Mouse (Mus musculus) forebrain, embryonic 11.5 days (tissue): ENCODE measurements around the gene Clstn2. TPM values are rescaled to one million over a fixed set of nuclear protein-coding genes. Genes with fewer than 3 reads are reported as not detected.

ENCODE experiments used
- ATAC-seq: fragments of 200-750 bp; cut with Nextera tagmentation; replicated peaks from 2 replicates; pipeline ENCODE4 v1.8.0; 2017; ENCODE audit warnings: moderate TSS enrichment; ENCODE audit not compliant: low FRiP score
- DNase-seq: peaks from one replicate; pipeline ENCODE4 v3.0.0-alpha.2; 2017; ENCODE audit warnings: low spot score
- H3K27ac ChIP-seq: fragments of 300-500 bp; sonication (generic); 2 replicates; pipeline ENCODE4 v1.5.1; 2014; ENCODE audit warnings: low read depth, low read length
- H3K27me3 ChIP-seq: fragments of 300-500 bp; sonication (generic); 2 replicates; pipeline ENCODE4 v1.6.1; 2014; ENCODE audit warnings: mild to moderate bottlenecking, low read length, mixed read lengths; ENCODE audit not compliant: control insufficient read depth, insufficient read depth
- H3K36me3 ChIP-seq: fragments of 300-500 bp; sonication (generic); 2 replicates; pipeline ENCODE4 v1.6.1; 2014; ENCODE audit warnings: mild to moderate bottlenecking, low read length, moderate library complexity, mixed read lengths; ENCODE audit not compliant: control insufficient read depth, insufficient read depth
- H3K4me1 ChIP-seq: fragments of 300-500 bp; sonication (generic); replicated peaks from 2 replicates; pipeline ENCODE4 v1.6.1; 2014; ENCODE audit warnings: low read length, mixed read lengths; ENCODE audit not compliant: control insufficient read depth, insufficient read depth
- H3K4me2 ChIP-seq: fragments of 300-500 bp; sonication (generic); 2 replicates; pipeline ENCODE4 v1.6.1; 2014; ENCODE audit warnings: low read depth, mild to moderate bottlenecking, low read length, moderate library complexity, mixed read lengths; ENCODE audit not compliant: severe bottlenecking
- H3K4me3 ChIP-seq: fragments of 300-500 bp; sonication (generic); 2 replicates; pipeline ENCODE4 v1.5.1; 2014; ENCODE audit warnings: low read depth, low read length
- H3K9ac ChIP-seq: fragments of 300-500 bp; sonication (generic); 2 replicates; pipeline ENCODE4 v1.6.1; 2014; ENCODE audit warnings: low read length
- H3K9me3 ChIP-seq: fragments of 300-500 bp; sonication (generic); 2 replicates; pipeline ENCODE4 v1.6.1; 2016; ENCODE audit warnings: low read length, mixed read lengths; ENCODE audit not compliant: control insufficient read depth
- WGBS: fragments of 180-500 bp; shearing (Covaris S2); extraction: QIAGEN DNeasy Blood & Tissue Kit; methylation state at CpG from one replicate; pipeline ENCODE4 v1.1.7; 2014; 5-methylcytosine and 5-hydroxymethylcytosine counted together
- polyA plus RNA-seq: library from polyadenylated mRNA; unstranded; fragments of >200 nt; fragmentation: Nextera tagmentation; extraction: Ambion mirVana; gene quantifications from 2 replicates; pipeline ENCODE4 v1.2.1, GENCODE M21; 2014

Clstn2 gene
- polyA plus RNA-seq, 1 experiment from 2014 or later: 1.8 TPM

GRCm38 (mm10) chr9:97974801-97975347 is 58.1 kb downstream of the Clstn2 start:
- Histone ChIP-seq H3K9ac (no peak overlapping the region), H3K27me3 (no peaks in the 10 kb centered on the region), H3K36me3 (no peaks in the 10 kb centered on the region), H3K9me3 (no peaks in the 10 kb centered on the region), H3K4me2 (no peak overlapping the region), H3K4me1 (no peaks in the 10 kb centered on the region), H3K27ac (no peak overlapping the region), H3K4me3 (no peak overlapping the region)
- ATAC-seq (no peak), DNase-seq (no peak)
- WGBS: 90% methylated on average over 13 of the region's 13 CpGs

GRCm38 (mm10) chr9:97966691-97967090 is 66.3 kb downstream of the Clstn2 start:
- no peak for ATAC-seq
- 88% methylated on average over 4 of the region's 4 CpGs for WGBS
- DNase-seq: no peak
- Histone ChIP-seq H3K4me1 (no peaks in the 10 kb centered on the region), H3K27me3 (no peaks in the 10 kb centered on the region), H3K27ac (no peak overlapping the region), H3K9me3 (no peaks in the 10 kb centered on the region), H3K4me3 (no peak overlapping the region), H3K4me2 (no peak overlapping the region), H3K9ac (no peak overlapping the region), H3K36me3 (no peaks in the 10 kb centered on the region)

DNA sequence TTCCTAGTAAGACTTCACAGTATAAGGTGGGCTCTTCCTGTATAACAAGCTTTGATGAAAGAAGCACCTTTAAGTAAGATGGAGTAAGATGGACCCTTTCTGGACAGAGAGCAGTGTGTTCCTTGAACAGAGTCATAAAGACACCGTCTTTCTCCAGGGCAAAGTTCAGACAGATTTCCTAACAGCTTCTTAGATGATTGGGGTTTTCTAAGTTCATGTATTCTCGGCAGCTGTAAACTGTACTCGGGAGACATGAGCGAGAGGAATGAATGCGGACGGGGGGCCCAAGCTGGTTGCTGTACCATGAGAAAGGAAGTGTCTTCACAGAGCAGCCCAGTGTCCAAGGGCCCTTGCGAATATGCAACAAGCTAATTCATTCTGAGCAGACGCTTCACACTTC is 75.5 kb downstream of the Clstn2 start:
- WGBS: 94% methylated on average over 8 of the region's 8 CpGs
- H3K4me1 ChIP-seq: no peaks in the 10 kb centered on the region
- ATAC-seq: no peak

DNA sequence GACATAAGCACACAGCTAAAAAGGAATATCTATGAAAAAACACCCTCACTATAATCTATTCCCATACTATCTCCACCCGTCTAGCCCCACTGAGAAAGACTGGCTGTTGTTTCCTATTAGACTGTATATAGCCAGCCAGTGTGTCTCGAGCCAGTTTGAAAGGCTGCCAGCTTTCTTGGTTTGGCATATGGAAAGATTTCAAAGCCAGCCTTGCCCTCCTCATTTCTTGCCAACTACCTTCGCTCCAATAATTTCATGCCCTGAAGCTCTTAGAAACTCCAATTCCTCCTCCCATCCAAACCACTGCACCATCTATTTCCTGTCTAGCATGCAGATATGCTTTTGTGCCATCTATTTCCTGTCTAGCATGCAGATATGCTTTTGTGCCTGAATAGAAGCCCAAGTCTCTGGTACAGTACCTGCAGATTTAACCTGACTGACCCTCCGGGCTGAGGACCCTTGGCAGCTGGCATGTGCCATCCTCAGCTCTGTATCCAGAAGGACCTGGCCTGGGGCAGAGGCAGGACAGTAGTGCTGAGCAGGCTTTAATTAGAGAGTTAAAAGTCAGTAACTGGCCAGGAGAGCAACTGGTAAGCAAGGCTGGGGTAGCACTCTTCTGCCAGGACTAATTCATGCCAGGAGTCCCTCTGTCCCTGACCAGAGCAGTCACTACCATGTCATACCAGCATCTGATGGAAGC is 76.4 kb downstream of the Clstn2 start:
- ATAC-seq (no peak), DNase-seq (no peak)
- Histone ChIP-seq H3K4me2 (no peak overlapping the region), H3K27me3 (no peaks in the 10 kb centered on the region), H3K9me3 (no peaks in the 10 kb centered on the region), H3K4me1 (no peaks in the 10 kb centered on the region), H3K4me3 (no peak overlapping the region), H3K36me3 (no peaks in the 10 kb centered on the region), H3K27ac (no peak overlapping the region), H3K9ac (no peak overlapping the region)
- WGBS: 82% methylated on average over 4 of the region's 4 CpGs

More for the DNA sequence above, 75.5 kb downstream of the Clstn2 start:
- no peak overlapping the region for H3K4me3 ChIP-seq
- no peaks in the 10 kb centered on the region for H3K27me3 ChIP-seq
- H3K9ac ChIP-seq: no peak overlapping the region
- no peak overlapping the region for H3K27ac ChIP-seq
- H3K9me3 ChIP-seq: no peaks in the 10 kb centered on the region
- no peaks in the 10 kb centered on the region for H3K36me3 ChIP-seq
- no peak for DNase-seq
- H3K4me2 ChIP-seq: no peak overlapping the region

DNA sequence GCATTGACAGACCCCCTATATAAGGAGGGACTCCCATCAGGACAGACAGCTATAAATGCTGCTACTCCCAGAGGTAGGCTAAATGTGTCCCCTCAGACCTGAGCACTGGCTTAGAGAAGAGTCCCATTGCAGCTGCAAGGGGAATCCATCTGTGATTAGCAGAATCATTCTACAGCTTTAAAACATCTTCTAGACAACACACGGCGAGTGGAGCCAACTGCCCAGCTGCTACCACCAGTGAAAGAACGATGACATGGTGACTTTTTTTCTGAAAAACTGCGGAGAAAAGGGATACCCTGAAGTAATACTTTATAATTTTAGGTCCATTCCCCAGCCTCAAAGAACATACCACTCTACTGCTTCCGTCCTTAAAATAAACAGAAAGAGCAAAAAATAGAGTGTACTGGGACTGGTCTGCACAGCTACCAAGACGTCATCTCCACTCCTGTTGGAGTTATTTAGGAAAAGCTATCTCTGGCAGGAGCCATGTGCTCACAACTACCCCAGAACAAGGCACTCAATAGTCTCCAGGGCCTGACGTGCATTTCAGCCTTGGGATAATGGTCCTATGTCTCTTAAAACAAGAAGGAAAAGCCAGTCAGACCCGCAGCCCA is 79.1 kb downstream of the Clstn2 start:
- DNase-seq (no peak), ATAC-seq (no peak)
- no peaks in the 10 kb centered on the region for H3K36me3 ChIP-seq
- H3K27ac ChIP-seq: no peak overlapping the region
- H3K9me3 ChIP-seq: no peaks in the 10 kb centered on the region
- WGBS: 89% methylated on average over 8 of the region's 8 CpGs
- H3K4me3 ChIP-seq: no peak overlapping the region
- H3K27me3 ChIP-seq: no peaks in the 10 kb centered on the region
- H3K9ac ChIP-seq: no peak overlapping the region
- H3K4me2 ChIP-seq: no peak overlapping the region
- H3K4me1 ChIP-seq: no peaks in the 10 kb centered on the region

DNA sequence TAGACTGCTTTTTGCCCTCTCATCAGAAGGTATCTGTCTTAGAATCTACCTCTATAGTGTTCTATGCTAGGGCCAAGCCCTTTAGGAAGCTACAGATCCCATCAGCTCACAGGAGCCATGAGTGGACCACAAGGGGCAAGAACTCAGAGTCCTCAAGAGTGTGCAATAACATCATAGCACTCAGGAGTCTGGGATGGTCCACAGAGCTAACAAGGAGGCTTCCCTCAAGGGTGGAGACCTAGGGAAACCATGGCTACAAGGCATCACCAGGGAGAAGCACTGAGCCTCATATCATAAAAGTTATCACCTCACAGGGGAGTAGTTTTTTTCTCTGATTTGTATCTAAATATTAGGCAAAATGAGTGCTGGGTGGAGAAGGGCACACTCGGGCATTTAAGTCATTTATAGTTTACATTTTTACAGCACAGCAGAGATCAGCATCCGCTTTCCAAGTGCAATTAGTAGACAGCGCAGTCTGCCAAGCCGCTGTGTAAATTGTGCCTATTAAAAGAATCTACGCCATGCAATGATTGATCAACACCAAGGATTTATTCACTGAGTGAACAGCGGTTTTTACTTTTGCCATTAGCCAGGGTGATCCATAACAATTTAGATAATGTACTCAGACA is 82.5 kb downstream of the Clstn2 start:
- H3K9ac ChIP-seq: no peak overlapping the region
- no peak overlapping the region for H3K27ac ChIP-seq
- no peaks in the 10 kb centered on the region for H3K27me3 ChIP-seq
- no peak overlapping the region for H3K4me2 ChIP-seq
- H3K4me3 ChIP-seq: no peak overlapping the region
- H3K9me3 ChIP-seq: no peaks in the 10 kb centered on the region
- no peaks in the 10 kb centered on the region for H3K4me1 ChIP-seq
- DNase-seq (no peak), ATAC-seq (no peak)
- H3K36me3 ChIP-seq: no peaks in the 10 kb centered on the region
- 92% methylated on average over 6 of the region's 6 CpGs for WGBS

DNA sequence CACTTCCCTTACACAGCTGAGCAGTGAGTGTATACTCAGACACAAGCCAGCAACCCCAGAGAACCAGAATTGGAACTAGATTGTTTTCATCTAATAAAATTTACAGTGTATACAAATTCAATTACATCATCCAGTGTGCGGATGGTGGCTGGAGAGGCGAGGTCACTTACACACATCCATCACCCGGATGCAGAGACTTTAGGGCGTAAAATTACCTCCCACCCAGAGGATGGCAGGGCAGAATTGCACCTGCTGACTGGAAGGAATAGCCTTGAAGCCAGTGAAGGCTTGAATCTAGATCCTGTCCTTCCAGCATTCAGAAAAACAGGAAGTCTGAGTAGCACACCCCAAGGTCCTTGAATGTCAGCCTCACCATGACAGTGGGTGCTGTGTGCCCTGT is 113.7 kb downstream of the Clstn2 start:
- no peak overlapping the region for H3K4me3 ChIP-seq
- no peaks in the 10 kb centered on the region for H3K9me3 ChIP-seq
- ATAC-seq (no peak), DNase-seq (no peak)
- WGBS: 86% methylated on average over 4 of the region's 4 CpGs
- no peak overlapping the region for H3K4me2 ChIP-seq
- no peak overlapping the region for H3K27ac ChIP-seq
- no peaks in the 10 kb centered on the region for H3K4me1 ChIP-seq
- H3K9ac ChIP-seq: no peak overlapping the region
- no peaks in the 10 kb centered on the region for H3K27me3 ChIP-seq
- H3K36me3 ChIP-seq: no peaks in the 10 kb centered on the region

GRCm38 (mm10) chr9:97891415-97891814 is 141.6 kb downstream of the Clstn2 start:
- DNase-seq (no peak), ATAC-seq (no peak)
- Histone ChIP-seq H3K9me3 (no peaks in the 10 kb centered on the region), H3K4me3 (no peak overlapping the region), H3K9ac (no peak overlapping the region), H3K36me3 (no peaks in the 10 kb centered on the region), H3K4me2 (no peak overlapping the region), H3K4me1 (no peaks in the 10 kb centered on the region), H3K27me3 (no peaks in the 10 kb centered on the region), H3K27ac (no peak overlapping the region)
- WGBS: 80% methylated on average over 3 of the region's 3 CpGs
